Mouse (Mus musculus) liver, adult 2 months (tissue): ENCODE data around the gene Cand2.

Experiments used
- CTCF ChIP-seq: fragments of 200-500 bp; IDR thresholded peaks from 2 replicates; pipeline ENCODE4 v1.5.1; 2011; ENCODE audit warnings: low read depth, low read length, control low read depth
- POLR2A ChIP-seq: fragments of 200-500 bp; IDR thresholded peaks from 2 replicates; pipeline ENCODE4 v1.6.1; 2011; ENCODE audit warnings: low read length, control low read depth; ENCODE audit not compliant: insufficient read depth; ENCODE audit errors: extremely low read depth

- TF ChIP-seq POLR2A (no peak), CTCF (no peak)
Observed at GRCm38 (mm10) chr6:115830779-115831601, 56.7 kb downstream of the Cand2 start.
